ENCODE assay signal across 28 mouse cellular contexts in the genomic region with DNA sequence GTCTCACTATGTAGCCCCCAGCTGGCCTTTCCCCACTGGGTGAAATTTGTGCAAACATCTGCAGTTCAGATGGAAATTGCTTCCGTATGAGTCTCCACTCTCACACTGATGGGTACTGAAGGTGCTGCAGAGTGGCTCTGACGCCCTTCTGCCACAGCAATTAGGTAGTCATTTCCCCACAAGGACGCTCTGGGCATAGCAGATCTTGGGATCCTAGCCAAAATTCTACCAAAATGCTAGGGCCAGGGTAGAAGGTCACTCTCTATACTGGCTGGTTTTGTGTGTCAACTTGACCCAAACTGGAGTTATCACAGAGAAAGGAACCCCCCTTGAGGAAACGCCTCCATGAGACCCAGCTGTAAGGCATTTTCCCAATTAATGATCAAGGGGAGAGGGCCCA. TPM values are rescaled to one million over a fixed set of nuclear protein-coding genes. Genes with fewer than 3 reads are reported as not detected.
"Had no signal": no experiment of that assay in that cellular context is flagged by ENCODE, and none has a peak within 500 bp of the region (broad histone marks: within the 10 kb centered on the region; RNA-seq: fewer than 3 reads in every experiment).

No protein-coding gene starts in this region.

- H3K9ac ChIP-seq: limb, embryonic 13.5 days; liver, embryonic 13.5 days; midbrain, embryonic 12.5 days; stomach, embryonic 15.5 days had no signal

- H3K27ac ChIP-seq: kidney, postnatal 0 days; layer of hippocampus, adult 2 months; limb, embryonic 10.5 days; limb, embryonic 13.5 days; liver, embryonic 13.5 days; midbrain, embryonic 12.5 days; stomach, embryonic 15.5 days had no signal

- H3K4me3 ChIP-seq: layer of hippocampus, adult 2 months; limb, embryonic 10.5 days; limb, embryonic 13.5 days; liver, embryonic 13.5 days; midbrain, embryonic 12.5 days; stomach, embryonic 15.5 days had no signal

- DNase-seq: kidney, adult 2 months; layer of hippocampus, adult 9-11 months; liver, embryonic 13.5 days; lung, adult 2 months; lung, postnatal 14 days; lung, postnatal 4 days; retina, postnatal 1 day; right cerebral cortex, postnatal 25 days; spleen, adult 18-20 months; thymus, postnatal 25 days had no signal

- H3K27me3 ChIP-seq: limb, embryonic 13.5 days; liver, embryonic 13.5 days; stomach, embryonic 15.5 days had no signal

- H3K4me2 ChIP-seq: limb, embryonic 13.5 days; liver, embryonic 13.5 days; midbrain, embryonic 12.5 days; stomach, embryonic 15.5 days had no signal

- ATAC-seq: midbrain, embryonic 16.5 days had no signal

- H3K9me3 ChIP-seq: limb, embryonic 10.5 days; limb, embryonic 13.5 days; liver, embryonic 13.5 days; midbrain, embryonic 12.5 days; stomach, embryonic 15.5 days had no signal

RNA-seq across cellular contexts. Expression of a gene that starts 10.8 kb away (rescaled TPM):
- total RNA-seq: layer of hippocampus, adult 2 months; layer of hippocampus, postnatal 25 days; left cerebral cortex, adult 18-20 months; left cerebral cortex, postnatal 25 days; liver, adult 2 months; megakaryocyte progenitor cell, adult 5-6 weeks; megakaryocyte-erythroid progenitor cell, adult 5-6 weeks; monocyte, adult 5-6 weeks had no signal
- polyA plus RNA-seq: limb, embryonic 10.5 days; liver, adult 2 months; liver, embryonic 13.5 days; lung, adult 2 months; lung, embryonic 16.5 days; midbrain, embryonic 12.5 days; midbrain, embryonic 16.5 days; neural tube, embryonic 11.5 days; neural tube, embryonic 14.5 days had no signal

RNA-seq across cellular contexts. Expression of a gene that starts 21.7 kb away (rescaled TPM):
- total RNA-seq: liver, adult 2 months; megakaryocyte progenitor cell, adult 5-6 weeks; megakaryocyte-erythroid progenitor cell, adult 5-6 weeks; monocyte, adult 5-6 weeks had no signal
- polyA plus RNA-seq: liver, embryonic 16.5 days had no signal
